Mouse (Mus musculus) lung, embryonic 15.5 days (tissue): Measurements from ENCODE around the gene Sphk1. TPM values are rescaled to one million over a fixed set of nuclear protein-coding genes. Genes with fewer than 3 reads are reported as not detected.
A peak's percentile ranks its signal among the peaks of the same experiment; 100 is the strongest.

Experiments
- ATAC-seq: fragments of 200-750 bp; cut with Nextera tagmentation; 2 replicates; pipeline ENCODE4 v1.8.0; 2017; ENCODE audit warnings: moderate number of reproducible peaks, borderline replicate concordance; ENCODE audit not compliant: low FRiP score, low TSS enrichment; ENCODE audit errors: extremely low read depth
- H3K27ac ChIP-seq: fragments of 300-500 bp; sonication (generic); 2 replicates; pipeline ENCODE4 v1.5.1; 2015; ENCODE audit warnings: moderate library complexity, mild to moderate bottlenecking, inconsistent platforms
- H3K27me3 ChIP-seq: fragments of 300-500 bp; sonication (generic); 2 replicates; pipeline ENCODE4 v1.6.1; 2015; ENCODE audit warnings: inconsistent platforms
- H3K36me3 ChIP-seq: fragments of 300-500 bp; sonication (generic); 2 replicates; pipeline ENCODE4 v1.6.1; 2015; ENCODE audit warnings: inconsistent platforms
- H3K4me1 ChIP-seq: fragments of 300-500 bp; sonication (generic); 2 replicates; pipeline ENCODE4 v1.6.1; 2015; ENCODE audit warnings: inconsistent platforms
- H3K4me2 ChIP-seq: fragments of 300-500 bp; sonication (generic); 2 replicates; pipeline ENCODE4 v1.6.1; 2015; ENCODE audit warnings: inconsistent platforms, mild to moderate bottlenecking, moderate library complexity
- H3K4me3 ChIP-seq: fragments of 300-500 bp; sonication (generic); 2 replicates; pipeline ENCODE4 v1.5.1; 2015; ENCODE audit warnings: mild to moderate bottlenecking, inconsistent platforms
- H3K9ac ChIP-seq: fragments of 300-500 bp; sonication (generic); 2 replicates; pipeline ENCODE4 v1.6.1; 2015; ENCODE audit warnings: inconsistent platforms
- H3K9me3 ChIP-seq: fragments of 300-500 bp; sonication (generic); 2 replicates; pipeline ENCODE4 v1.6.1; 2016; ENCODE audit warnings: inconsistent platforms
- WGBS: fragments of 180-500 bp; shearing (Covaris S2); methylation state at CpG from one replicate; pipeline ENCODE4 v1.1.7; 2015; 5-methylcytosine and 5-hydroxymethylcytosine counted together
- polyA plus RNA-seq: library from polyadenylated mRNA; unstranded; fragments of >200 nt; fragmentation: Nextera tagmentation; extraction: Ambion mirVana; gene quantifications from 2 replicates; pipeline ENCODE4 v1.2.1, GENCODE M21; 2015

The Sphk1 gene
- polyA plus RNA-seq, 1 experiment from 2014 or later = 6.9 TPM

DNA sequence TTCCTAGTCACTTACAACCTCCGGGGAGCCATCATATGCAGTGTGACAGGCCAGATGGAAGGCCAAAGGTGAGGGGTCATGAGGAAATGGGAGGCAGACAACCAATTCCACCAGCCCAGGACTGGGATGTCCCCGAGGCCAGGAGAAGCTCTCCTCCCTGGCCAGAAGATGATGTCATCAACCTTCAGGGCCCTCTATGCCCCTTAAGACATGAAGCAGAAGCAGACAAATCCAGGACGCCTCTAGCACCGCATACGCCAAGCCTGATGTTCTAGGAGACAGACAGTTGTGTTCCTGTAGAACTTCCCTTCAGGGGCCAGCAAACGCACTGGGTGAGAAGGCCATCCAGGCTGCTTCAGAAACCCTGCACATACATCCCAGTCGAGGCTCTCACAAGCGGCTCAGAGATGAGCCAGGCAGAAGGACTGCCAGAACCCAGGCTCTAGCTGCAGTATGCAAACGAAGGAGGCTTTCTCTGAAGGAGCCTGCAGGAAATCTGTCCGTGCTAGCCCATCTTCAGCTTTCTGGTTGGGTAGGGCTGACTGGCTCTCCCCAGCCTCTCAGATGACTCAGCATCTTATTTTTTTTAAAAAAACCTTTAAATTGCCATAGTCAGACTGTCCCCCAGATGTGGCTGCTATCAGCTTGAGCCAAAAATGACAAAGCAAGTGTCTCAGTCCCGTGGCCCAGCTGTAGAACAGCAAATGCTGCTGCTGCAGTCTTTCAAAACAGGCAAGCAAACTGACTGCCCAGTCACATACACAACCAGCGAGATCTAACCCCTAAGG lies 42.2 kb downstream of the Sphk1 start:
- Histone ChIP-seq H3K36me3 (no peaks in the 10 kb centered on the region), H3K4me2 (no peak overlapping the region), H3K9ac (no peak overlapping the region), H3K27me3 (no peaks in the 10 kb centered on the region), H3K4me3 (no peak overlapping the region), H3K4me1 (peaks cover 15% of the 10 kb centered on the region; the same call in 1 of the 2 replicates), H3K27ac (0 out of 2 replicates have a peak overlapping the region, but pooled peaks have one; percentile 5), H3K9me3 (no peaks in the 10 kb centered on the region)
- WGBS = 46% methylated on average over 12 of the region's 12 CpGs
- ATAC-seq = peak; percentile 56; the same call in 1 of the 2 replicates

DNA sequence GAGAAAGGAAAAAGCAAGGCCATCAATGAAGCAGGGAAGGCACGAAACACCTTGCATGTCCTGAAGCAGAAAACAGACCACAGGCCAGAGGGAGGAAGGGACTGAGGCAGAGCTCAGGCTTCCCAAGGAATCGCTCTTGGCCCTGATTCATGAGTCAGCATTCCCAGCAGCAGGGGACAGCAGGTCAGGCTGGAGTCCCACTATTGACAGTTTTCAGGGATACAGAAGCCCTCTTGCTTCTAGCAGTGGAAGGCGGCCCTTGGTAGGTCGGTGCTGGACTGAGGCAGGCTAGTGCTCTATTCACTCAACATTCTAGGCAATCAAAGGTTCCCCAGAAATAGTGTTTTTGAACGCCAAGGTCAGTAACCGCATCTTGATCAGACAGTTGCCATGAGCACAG lies 43.8 kb downstream of the Sphk1 start:
- no peaks in the 10 kb centered on the region for H3K9me3 ChIP-seq

DNA sequence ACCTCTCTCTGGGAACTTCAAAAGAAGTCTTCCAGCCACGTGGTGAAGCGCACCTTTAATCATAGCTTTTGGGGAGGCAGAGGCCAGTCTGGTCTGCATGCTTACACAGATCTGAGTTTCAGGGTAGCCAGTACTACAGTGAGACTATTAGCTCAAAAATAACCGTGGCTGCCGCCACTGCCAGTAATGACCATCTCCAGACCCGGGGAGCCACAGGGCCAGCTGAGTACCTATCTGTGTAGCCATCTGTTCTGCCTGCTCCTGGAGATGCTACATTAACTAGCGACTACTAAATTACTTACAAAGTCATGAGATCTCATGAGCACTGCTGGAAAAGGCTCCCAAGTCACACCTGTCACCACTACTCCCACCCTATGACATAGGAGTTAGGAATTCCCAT lies 44.3 kb downstream of the Sphk1 start:
- H3K9me3 ChIP-seq = no peaks in the 10 kb centered on the region
- no peak overlapping the region for H3K27ac ChIP-seq
- no peak overlapping the region for H3K4me2 ChIP-seq
- no peaks in the 10 kb centered on the region for H3K27me3 ChIP-seq
- 75% methylated on average over 6 of the region's 6 CpGs for WGBS
- peaks cover 17% of the 10 kb centered on the region for H3K4me1 ChIP-seq
- H3K36me3 ChIP-seq = no peaks in the 10 kb centered on the region
- no peak for ATAC-seq
- H3K4me3 ChIP-seq = no peak overlapping the region
- H3K9ac ChIP-seq = no peak overlapping the region

More for the DNA sequence above, 43.8 kb downstream of the Sphk1 start:
- no peak overlapping the region for H3K27ac ChIP-seq
- WGBS = 67% methylated on average over 6 of the region's 6 CpGs
- no peak overlapping the region for H3K4me3 ChIP-seq
- H3K36me3 ChIP-seq = no peaks in the 10 kb centered on the region
- ATAC-seq = no peak
- no peak overlapping the region for H3K4me2 ChIP-seq
- H3K27me3 ChIP-seq = no peaks in the 10 kb centered on the region
- no peak overlapping the region for H3K9ac ChIP-seq
- H3K4me1 ChIP-seq = peaks cover 15% of the 10 kb centered on the region; the same call in 1 of the 2 replicates

DNA sequence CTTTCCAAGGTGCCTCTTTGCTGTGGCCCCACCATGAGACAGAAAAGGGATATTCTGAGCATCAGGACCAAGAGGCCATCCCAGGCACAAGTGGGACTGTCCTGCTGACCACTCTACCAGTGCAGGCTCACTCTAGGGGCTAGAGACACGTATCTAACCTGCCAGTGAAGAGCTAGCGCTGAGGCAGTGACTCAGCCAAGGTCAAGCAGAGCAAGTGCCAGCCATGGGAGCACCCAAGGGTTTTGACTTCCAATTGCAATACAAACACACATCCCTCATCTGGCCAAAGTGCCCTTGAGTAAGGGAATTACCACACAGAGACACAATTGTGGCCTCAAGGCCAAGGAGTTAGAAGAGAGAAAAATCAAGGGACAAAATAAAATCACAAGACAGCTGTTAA lies 44.7 kb downstream of the Sphk1 start:
- Histone ChIP-seq H3K4me1 (peaks cover 21% of the 10 kb centered on the region), H3K9me3 (no peaks in the 10 kb centered on the region), H3K4me3 (no peak overlapping the region), H3K4me2 (no peak overlapping the region), H3K36me3 (no peaks in the 10 kb centered on the region), H3K27ac (no peak overlapping the region), H3K27me3 (no peaks in the 10 kb centered on the region), H3K9ac (no peak overlapping the region)
- WGBS = 85% methylated on average over 2 of the region's 2 CpGs
- no peak for ATAC-seq

DNA sequence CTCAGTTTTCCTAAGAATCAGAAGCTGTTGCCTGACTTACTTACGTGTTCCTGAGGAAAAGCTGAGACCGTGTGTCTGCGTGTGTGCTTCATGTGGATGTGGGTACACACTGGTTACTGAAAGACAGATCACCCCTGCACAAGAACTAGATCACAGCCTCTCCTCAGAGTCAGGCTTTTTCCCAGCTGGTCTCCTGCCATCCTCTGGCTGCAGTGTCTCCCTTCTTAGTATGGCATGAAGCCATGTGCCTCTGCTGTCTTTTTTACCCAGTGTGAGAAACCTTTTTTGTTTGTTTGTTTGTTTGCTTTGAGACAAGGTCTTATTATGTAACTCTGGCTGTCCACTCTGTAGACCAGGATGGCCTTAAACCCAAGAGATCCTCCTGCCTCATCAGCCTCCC lies 48.6 kb downstream of the Sphk1 start:
- peaks cover 15% of the 10 kb centered on the region for H3K4me1 ChIP-seq
- WGBS = 96% methylated on average over 3 of the region's 3 CpGs
- H3K36me3 ChIP-seq = no peaks in the 10 kb centered on the region
- no peak overlapping the region for H3K27ac ChIP-seq
- H3K9ac ChIP-seq = no peak overlapping the region
- H3K4me2 ChIP-seq = no peak overlapping the region
- no peaks in the 10 kb centered on the region for H3K27me3 ChIP-seq
- no peaks in the 10 kb centered on the region for H3K9me3 ChIP-seq
- no peak for ATAC-seq
- H3K4me3 ChIP-seq = no peak overlapping the region

DNA sequence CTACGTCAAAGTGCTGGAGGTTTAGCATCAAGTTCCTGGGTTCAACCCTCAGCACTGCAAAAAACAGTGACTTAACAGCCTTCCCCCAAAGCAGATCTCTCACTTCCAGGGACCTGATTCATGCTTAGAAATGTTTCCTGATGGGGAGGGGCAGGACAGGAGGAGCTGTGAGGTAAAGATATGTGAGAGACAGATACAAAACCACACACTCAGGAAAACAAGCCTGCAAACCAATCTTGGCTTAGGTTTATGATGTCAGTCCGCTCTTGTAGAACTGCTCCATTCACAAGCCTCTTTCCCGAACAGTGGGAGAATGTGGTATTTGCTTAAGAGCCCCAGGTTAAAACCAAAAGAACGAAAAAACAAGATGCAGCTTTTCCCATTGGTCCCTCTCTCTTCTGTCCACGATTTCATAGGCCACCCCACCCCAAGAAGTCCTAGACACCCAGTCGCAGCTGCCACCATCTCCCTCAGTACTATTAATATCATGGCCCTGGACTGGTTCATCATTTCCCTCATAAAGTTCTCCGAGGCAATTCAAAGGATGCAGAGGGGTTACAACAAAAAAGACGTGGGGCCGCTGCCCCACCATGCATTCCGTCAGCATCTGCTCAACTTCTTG lies 49.4 kb downstream of the Sphk1 start:
- Histone ChIP-seq H3K36me3 (no peaks in the 10 kb centered on the region), H3K9me3 (no peaks in the 10 kb centered on the region), H3K4me2 (peak overlapping the region; percentile 88), H3K27me3 (no peaks in the 10 kb centered on the region), H3K27ac (no peak overlapping the region), H3K4me1 (peaks cover 10% of the 10 kb centered on the region), H3K4me3 (peak overlapping the region; percentile 87), H3K9ac (peak overlapping the region; percentile 79)
- no peak for ATAC-seq
- 22% methylated on average over 10 of the region's 10 CpGs for WGBS

DNA sequence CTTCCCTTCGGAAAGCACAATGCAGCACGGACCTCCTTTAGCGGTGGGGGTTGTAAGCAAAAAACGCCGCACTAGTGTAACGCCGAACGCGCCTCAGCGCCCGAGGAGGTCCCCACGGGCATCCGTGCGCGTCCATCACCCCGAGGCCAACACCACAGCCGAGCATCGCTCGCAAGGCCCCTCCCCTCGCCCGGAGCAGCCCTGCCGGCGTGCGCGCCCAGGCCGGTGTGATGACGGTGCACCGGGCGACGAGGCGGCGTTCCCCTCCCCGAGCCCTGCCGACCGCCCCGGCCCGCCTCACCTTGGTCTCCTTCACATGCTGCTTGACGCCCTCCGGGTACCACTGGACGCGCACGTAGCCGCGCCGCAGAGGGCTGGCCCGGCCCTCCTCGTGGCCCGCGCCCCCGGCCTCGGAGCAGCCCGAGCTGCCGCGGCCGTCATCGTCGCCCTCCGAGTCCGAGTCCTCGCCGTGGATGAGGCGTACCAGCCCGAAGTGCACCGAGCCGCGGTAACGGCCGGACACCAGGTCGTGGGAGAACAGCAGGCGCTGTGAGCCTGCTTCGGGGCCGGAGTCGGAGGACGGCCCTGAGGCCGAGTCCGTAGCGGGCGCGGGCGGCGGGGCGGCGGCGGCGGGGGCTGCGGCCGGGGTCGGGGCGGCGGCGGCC lies 50.1 kb downstream of the Sphk1 start:
- Histone ChIP-seq H3K27ac (peak overlapping the region; percentile 37; the same call in 1 of the 2 replicates), H3K4me2 (peak overlapping the region; percentile 88), H3K9ac (peak overlapping the region; percentile 79), H3K27me3 (no peaks in the 10 kb centered on the region), H3K4me3 (peak overlapping the region; percentile 87), H3K9me3 (no peaks in the 10 kb centered on the region), H3K4me1 (peaks cover 10% of the 10 kb centered on the region), H3K36me3 (no peaks in the 10 kb centered on the region)
- peak; percentile 74 for ATAC-seq
- WGBS = under 1% methylated on average over 74 of the region's 91 CpGs

DNA sequence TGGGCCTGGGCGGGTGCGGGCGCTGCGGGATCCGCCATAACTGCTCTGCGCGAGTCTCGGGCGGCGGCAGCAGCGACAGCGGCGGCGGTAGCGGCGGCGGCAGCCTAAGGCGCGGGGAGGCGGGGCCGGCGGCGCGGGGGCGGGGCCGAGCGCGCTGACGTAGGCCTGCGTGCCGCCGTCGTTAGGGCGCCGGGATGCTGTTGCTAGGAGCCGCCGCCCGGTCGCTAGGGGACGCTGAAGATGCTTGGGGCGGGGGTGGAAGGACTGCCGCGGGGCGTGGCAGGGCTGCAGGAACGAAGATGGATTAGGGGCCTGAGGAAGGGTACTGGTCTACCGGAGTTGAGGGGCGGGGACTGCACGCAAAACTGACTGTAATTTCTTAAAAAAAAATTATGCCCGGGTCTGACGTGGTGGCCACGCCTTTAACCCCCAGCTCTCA lies 50.7 kb downstream of the Sphk1 start, which contains the start of gene Ube2o:
Gene Ube2o, minus strand, starts transcription at position 72 of the 439 bp plus-strand sequence.
- WGBS = 1% methylated on average over 41 of the region's 51 CpGs
- ATAC-seq = peak; percentile 90
- Histone ChIP-seq H3K36me3 (no peaks in the 10 kb centered on the region), H3K4me1 (peaks cover 14% of the 10 kb centered on the region), H3K9ac (peak within 1 kb of the TSS; percentile 79), H3K4me3 (peak within 1 kb of the TSS; percentile 87), H3K27ac (peak within 1 kb of the TSS; percentile 37; the same call in 1 of the 2 replicates), H3K27me3 (no peaks in the 10 kb centered on the region), H3K4me2 (peak within 1 kb of the TSS; percentile 88), H3K9me3 (no peaks in the 10 kb centered on the region)

DNA sequence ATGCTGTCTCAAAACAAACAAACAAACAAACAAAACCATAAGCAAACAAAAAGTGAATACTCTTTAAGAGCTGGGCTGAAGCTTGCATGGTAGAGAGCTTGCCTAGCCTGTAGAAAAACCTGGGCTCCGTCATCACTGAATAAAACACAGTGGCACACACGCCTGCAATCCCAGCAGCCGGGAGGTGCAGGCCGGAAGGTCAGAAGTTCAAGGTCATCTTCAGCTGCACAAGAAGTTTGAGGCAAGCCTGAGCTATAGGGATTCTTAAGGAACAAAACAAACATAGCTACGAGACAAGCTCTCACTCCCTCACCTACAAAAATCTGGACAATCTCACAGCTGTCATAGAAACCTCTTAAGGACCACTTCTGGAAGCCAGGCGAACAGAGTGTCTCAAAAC lies 55.0 kb downstream of the Sphk1 start:
- no peak overlapping the region for H3K4me2 ChIP-seq
- H3K4me3 ChIP-seq = no peak overlapping the region
- WGBS = 47% methylated on average over 6 of the region's 6 CpGs
- H3K9me3 ChIP-seq = no peaks in the 10 kb centered on the region
- H3K36me3 ChIP-seq = no peaks in the 10 kb centered on the region
- no peak overlapping the region for H3K9ac ChIP-seq
- H3K27me3 ChIP-seq = no peaks in the 10 kb centered on the region
- ATAC-seq = no peak
- H3K4me1 ChIP-seq = peaks cover 13% of the 10 kb centered on the region
- H3K27ac ChIP-seq = no peak overlapping the region
